Mouse (Mus musculus) small intestine, adult 2 months (tissue): Measurements from ENCODE around the gene RPS10-NUDT3.

Source experiments
- CTCF ChIP-seq: fragments of 200-500 bp; IDR thresholded peaks from 2 replicates; pipeline ENCODE4 v1.5.1; 2012; ENCODE audit warnings: low read depth, mild to moderate bottlenecking, control low read depth, inconsistent platforms, low read length, moderate library complexity, mixed read lengths; ENCODE audit not compliant: insufficient replicate concordance, insufficient read length; ENCODE audit errors: extremely low read depth
- POLR2A ChIP-seq: fragments of 200-500 bp; IDR thresholded peaks from 2 replicates; pipeline ENCODE4 v1.6.1; 2012; ENCODE audit warnings: low read depth, mild to moderate bottlenecking, control low read depth, inconsistent platforms, low read length, moderate library complexity

GRCm38 (mm10) chr17:27611994-27612393 is 23.0 kb downstream of the RPS10-NUDT3 start:
- no peak for TF ChIP-seq CTCF
- no peak for TF ChIP-seq POLR2A
